Mouse (Mus musculus): ENCODE data around the gene Cryz. TPM values are rescaled to one million over a fixed set of nuclear protein-coding genes. Genes with fewer than 3 reads are reported as not detected.

The Cryz gene
- total and polyA plus RNA-seq, 2 experiments from 2014 or later, result 10.3 to 15.4 TPM

DNA sequence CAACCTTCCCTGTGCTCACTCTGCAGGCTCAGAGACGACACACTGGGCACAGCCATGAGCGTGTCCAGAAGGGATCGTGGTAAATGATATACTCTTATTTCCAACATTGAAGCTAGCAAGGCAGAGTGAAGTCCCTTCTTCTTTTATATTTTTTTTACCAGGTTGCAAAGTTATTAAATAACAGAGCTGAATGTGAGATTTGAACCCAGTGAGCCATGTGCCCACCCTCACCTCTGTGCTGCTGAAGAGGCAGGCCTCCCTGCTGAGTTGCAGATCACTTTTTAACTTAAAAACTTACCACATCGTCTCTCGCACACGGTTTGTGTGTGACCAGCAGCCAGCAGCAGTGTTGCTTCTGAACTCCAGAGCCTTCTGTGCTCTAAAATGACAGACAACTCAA lies 2.4 kb upstream of the Cryz start:
- TF ChIP-seq CTCF (IDR thresholded peaks at IDR 0.05; ENCODE audit: low read depth) (no peak), EP300 (IDR thresholded peaks at IDR 0.05; ENCODE audit: low read depth) (no peak)
- no peak for DNase-seq (ENCODE audit: low spot score)
- Histone ChIP-seq H3K9me3 (replicated peaks; ENCODE audit: control insufficient read depth, low read length) (no peaks in the 10 kb centered on the region), H3K9ac (replicated peaks; ENCODE audit: low read depth, low read length) (no peak overlapping the region), H3K4me2 (ENCODE audit: low read depth, low read length) (no peak overlapping the region), H3K36me3 (replicated peaks; ENCODE audit: control insufficient read depth, insufficient read depth, low read length) (peaks cover 51% of the 10 kb centered on the region), H3K4me1 (ENCODE audit: control insufficient read depth, insufficient read depth) (0 out of 2 replicates have a peak, but pooled peaks cover 7% of the 10 kb centered on the region), H3K27ac (ENCODE audit: low read depth) (no peak overlapping the region), H3K4me3 (ENCODE audit: low read depth, low read length) (no peak overlapping the region), H3K27me3 (ENCODE audit: control insufficient read depth, insufficient read depth, low read length) (no peaks in the 10 kb centered on the region)
- WGBS, result 95% methylated on average over 6 of the region's 6 CpGs
- ATAC-seq (ENCODE audit: insufficient read depth, low read depth), result no peak

DNA sequence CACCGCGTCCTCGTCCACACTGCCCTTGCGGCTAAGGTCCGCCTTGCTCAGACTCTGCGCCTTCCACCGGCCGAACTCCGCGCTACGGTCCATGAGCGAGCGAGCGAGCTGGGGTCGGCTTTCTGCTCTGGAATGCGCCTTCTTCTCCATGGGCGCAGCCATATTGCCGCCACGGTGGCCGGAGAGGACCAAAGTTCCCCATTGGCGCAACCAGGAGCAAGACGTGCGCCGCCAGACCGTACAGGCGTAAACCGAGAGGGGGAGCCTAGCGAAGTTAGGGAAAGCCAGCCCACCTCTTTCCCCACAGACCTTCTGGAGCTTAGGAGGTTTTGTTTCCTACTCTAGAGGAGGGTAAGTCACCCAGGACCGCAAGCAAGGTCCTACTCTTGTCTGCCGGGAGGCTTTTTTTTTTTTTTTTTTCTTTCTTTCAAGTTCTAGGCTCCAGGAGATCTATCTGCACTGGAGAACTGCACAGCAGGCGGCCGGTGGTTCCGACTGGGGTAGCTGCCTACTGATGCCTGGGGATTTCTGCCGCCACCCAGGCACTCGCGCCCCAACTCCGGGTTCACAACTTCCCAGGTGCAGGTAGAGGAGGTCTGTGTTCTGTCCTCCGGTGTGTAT lies 533 bp downstream of the Cryz start, which contains the start of gene Tyw3:
Gene Tyw3 (minus strand): TSS at position 171 of the 621 bp plus-strand sequence.
- H3K4me2 ChIP-seq (ENCODE audit: low read depth, low read length), result peak within 1 kb of the TSS; percentile 86
- H3K27me3 ChIP-seq (ENCODE audit: control insufficient read depth, insufficient read depth, low read length), result no peaks in the 10 kb centered on the region
- ATAC-seq (ENCODE audit: insufficient read depth, low read depth) (peak; percentile 97), DNase-seq (ENCODE audit: low spot score) (peak; percentile 94)
- H3K9me3 ChIP-seq (replicated peaks; ENCODE audit: control insufficient read depth, low read length), result no peaks in the 10 kb centered on the region
- under 1% methylated on average over 38 of the region's 38 CpGs for WGBS
- peak within 1 kb of the TSS; percentile 75 for H3K9ac ChIP-seq (replicated peaks; ENCODE audit: low read depth, low read length)
- H3K27ac ChIP-seq (ENCODE audit: low read depth), result peak within 1 kb of the TSS; percentile 94
- peak within 1 kb of the TSS; percentile 86 for H3K4me3 ChIP-seq (ENCODE audit: low read depth, low read length)
- 0 out of 2 replicates have a peak, but pooled peaks cover 7% of the 10 kb centered on the region for H3K4me1 ChIP-seq (ENCODE audit: control insufficient read depth, insufficient read depth)
- H3K36me3 ChIP-seq (replicated peaks; ENCODE audit: control insufficient read depth, insufficient read depth, low read length), result peaks cover 23% of the 10 kb centered on the region
- TF ChIP-seq EP300 (IDR thresholded peaks at IDR 0.05; ENCODE audit: low read depth) (peak; percentile 42; the same call in 1 of the 2 replicates), CTCF (IDR thresholded peaks at IDR 0.05; ENCODE audit: low read depth) (peak; percentile 77)

DNA sequence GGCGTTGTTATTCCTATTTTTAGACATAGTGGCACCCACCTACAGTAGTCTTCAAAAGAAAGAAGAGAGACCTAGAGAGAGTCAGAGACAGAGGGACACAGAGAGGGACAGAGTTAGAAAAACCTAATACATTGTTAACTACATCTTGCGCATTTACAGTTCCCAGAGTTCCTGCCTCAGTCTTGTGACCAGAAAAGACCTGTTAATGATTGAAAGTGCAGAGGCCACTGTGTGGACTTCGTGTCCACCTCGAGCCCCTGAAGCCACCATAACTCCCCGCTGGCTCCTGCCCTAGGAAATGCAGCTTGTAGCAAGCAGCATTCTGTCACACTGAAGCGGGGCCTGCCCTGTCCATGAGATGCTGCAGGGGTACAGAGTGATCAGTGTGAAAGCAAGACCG lies 1.1 kb downstream of the Cryz start:
- 35% methylated on average over 7 of the region's 7 CpGs for WGBS
- Histone ChIP-seq H3K27me3 (ENCODE audit: control insufficient read depth, insufficient read depth, low read length) (no peaks in the 10 kb centered on the region), H3K4me1 (ENCODE audit: control insufficient read depth, insufficient read depth) (0 out of 2 replicates have a peak, but pooled peaks cover 7% of the 10 kb centered on the region), H3K27ac (ENCODE audit: low read depth) (peak overlapping the region; percentile 94), H3K9me3 (replicated peaks; ENCODE audit: control insufficient read depth, low read length) (no peaks in the 10 kb centered on the region), H3K36me3 (replicated peaks; ENCODE audit: control insufficient read depth, insufficient read depth, low read length) (peaks cover 18% of the 10 kb centered on the region), H3K9ac (replicated peaks; ENCODE audit: low read depth, low read length) (peak overlapping the region; percentile 75), H3K4me2 (ENCODE audit: low read depth, low read length) (peak overlapping the region; percentile 86), H3K4me3 (ENCODE audit: low read depth, low read length) (peak overlapping the region; percentile 86)
- TF ChIP-seq CTCF (IDR thresholded peaks at IDR 0.05; ENCODE audit: low read depth) (no peak), EP300 (IDR thresholded peaks at IDR 0.05; ENCODE audit: low read depth) (no peak)
- DNase-seq (ENCODE audit: low spot score), result no peak
- ATAC-seq (ENCODE audit: insufficient read depth, low read depth), result no peak

DNA sequence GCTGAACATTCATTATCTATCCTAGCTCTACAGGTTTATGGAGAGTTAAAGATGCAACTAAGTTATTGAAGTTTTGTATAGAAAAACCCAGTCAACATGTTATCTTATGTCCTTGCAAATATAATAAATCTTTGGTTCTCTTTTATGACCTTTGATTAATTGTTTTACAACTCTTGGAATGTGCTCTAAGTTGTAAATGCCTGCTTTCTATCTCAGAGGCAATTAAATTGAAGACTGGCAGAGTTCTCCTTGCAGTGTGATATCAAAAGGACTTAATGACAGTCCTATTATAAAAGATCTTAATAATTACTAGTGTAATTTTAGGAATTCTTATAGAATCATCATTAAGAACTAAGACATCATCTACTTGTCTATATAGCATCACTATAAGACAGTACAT lies 5.6 kb downstream of the Cryz start:
- ATAC-seq (ENCODE audit: insufficient read depth, low read depth), result no peak
- H3K9ac ChIP-seq (replicated peaks; ENCODE audit: low read depth, low read length), result no peak overlapping the region
- peaks cover 15% of the 10 kb centered on the region; the same call in 1 of the 2 replicates for H3K36me3 ChIP-seq (replicated peaks; ENCODE audit: control insufficient read depth, insufficient read depth, low read length)
- H3K4me1 ChIP-seq (ENCODE audit: control insufficient read depth, insufficient read depth), result 0 out of 2 replicates have a peak, but pooled peaks cover 4% of the 10 kb centered on the region
- H3K9me3 ChIP-seq (replicated peaks; ENCODE audit: control insufficient read depth, low read length), result no peaks in the 10 kb centered on the region
- no peak overlapping the region for H3K4me2 ChIP-seq (ENCODE audit: low read depth, low read length)
- H3K27me3 ChIP-seq (ENCODE audit: control insufficient read depth, insufficient read depth, low read length), result no peaks in the 10 kb centered on the region
- H3K4me3 ChIP-seq (ENCODE audit: low read depth, low read length), result no peak overlapping the region
- TF ChIP-seq EP300 (IDR thresholded peaks at IDR 0.05; ENCODE audit: low read depth) (no peak), CTCF (IDR thresholded peaks at IDR 0.05; ENCODE audit: low read depth) (no peak)
- H3K27ac ChIP-seq (ENCODE audit: low read depth), result no peak overlapping the region
- no peak for DNase-seq (ENCODE audit: low spot score)

DNA sequence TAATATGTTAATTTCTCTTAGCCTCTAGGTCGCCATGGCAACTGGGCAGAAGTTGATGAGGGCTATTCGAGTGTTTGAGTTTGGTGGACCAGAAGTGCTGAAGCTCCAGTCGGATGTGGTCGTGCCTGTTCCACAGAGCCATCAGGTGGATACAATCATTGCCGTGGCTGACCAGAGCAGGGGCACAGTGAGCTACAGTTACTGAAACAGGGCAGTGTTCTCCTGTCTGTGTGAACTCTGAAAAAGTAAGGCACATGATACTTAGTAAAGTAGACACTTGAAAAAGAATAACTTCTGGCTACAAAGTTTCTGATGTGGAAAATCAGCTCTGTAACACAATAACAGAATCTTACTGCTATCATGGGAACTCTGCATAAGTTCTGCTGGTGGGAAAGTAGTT lies 8.4 kb downstream of the Cryz start:
- Histone ChIP-seq H3K27ac (ENCODE audit: low read depth) (no peak overlapping the region), H3K4me2 (ENCODE audit: low read depth, low read length) (no peak overlapping the region), H3K4me3 (ENCODE audit: low read depth, low read length) (no peak overlapping the region), H3K4me1 (ENCODE audit: control insufficient read depth, insufficient read depth) (no peaks in the 10 kb centered on the region), H3K9ac (replicated peaks; ENCODE audit: low read depth, low read length) (no peak overlapping the region), H3K36me3 (replicated peaks; ENCODE audit: control insufficient read depth, insufficient read depth, low read length) (peaks cover 15% of the 10 kb centered on the region; the same call in 1 of the 2 replicates), H3K27me3 (ENCODE audit: control insufficient read depth, insufficient read depth, low read length) (no peaks in the 10 kb centered on the region), H3K9me3 (replicated peaks; ENCODE audit: control insufficient read depth, low read length) (no peaks in the 10 kb centered on the region)
- TF ChIP-seq CTCF (IDR thresholded peaks at IDR 0.05; ENCODE audit: low read depth) (no peak), EP300 (IDR thresholded peaks at IDR 0.05; ENCODE audit: low read depth) (no peak)
- ATAC-seq (ENCODE audit: insufficient read depth, low read depth) (no peak), DNase-seq (ENCODE audit: low spot score) (no peak)
- 70% methylated on average over 5 of the region's 5 CpGs for WGBS

All from heart, postnatal 0 days (tissue).